Mouse (Mus musculus) embryonic fibroblast, embryonic 13.5 days (primary cell): ENCODE results near the gene Fam160a1. TPM values are rescaled to one million over a fixed set of nuclear protein-coding genes. Genes with fewer than 3 reads are reported as not detected.

Source experiments
- H3K27ac ChIP-seq: 2 replicates; pipeline ENCODE4 v1.5.1; 2012; ENCODE audit warnings: low read length, control low read depth, inconsistent platforms; ENCODE audit not compliant: insufficient read depth
- H3K4me1 ChIP-seq: 2 replicates; pipeline ENCODE4 v1.6.1; 2011; ENCODE audit warnings: low read length; ENCODE audit not compliant: control insufficient read depth, insufficient read depth
- H3K4me3 ChIP-seq: 2 replicates; pipeline ENCODE4 v1.5.1; 2011; ENCODE audit warnings: mild to moderate bottlenecking, control low read depth, low read length; ENCODE audit not compliant: insufficient read depth
- CTCF ChIP-seq: IDR thresholded peaks from 2 replicates; pipeline ENCODE4 v1.5.1; 2011; ENCODE audit warnings: mild to moderate bottlenecking, control low read depth, low read length, moderate library complexity, borderline replicate concordance; ENCODE audit not compliant: insufficient read depth
- POLR2A ChIP-seq: IDR thresholded peaks from 2 replicates; pipeline ENCODE4 v1.6.1; 2011; ENCODE audit warnings: low read depth, mild to moderate bottlenecking, control low read depth, low read length, moderate library complexity
- polyA plus RNA-seq: library from polyadenylated mRNA; stranded (reverse); fragments of >200 nt; gene quantifications from 2 replicates; pipeline ENCODE4 v1.2.4, GENCODE M21; 2011; ENCODE audit warnings: low read depth; ENCODE audit not compliant: missing spikeins, insufficient read length

The Fam160a1 gene
- polyA plus RNA-seq, 1 experiment, result 3.4 TPM

DNA sequence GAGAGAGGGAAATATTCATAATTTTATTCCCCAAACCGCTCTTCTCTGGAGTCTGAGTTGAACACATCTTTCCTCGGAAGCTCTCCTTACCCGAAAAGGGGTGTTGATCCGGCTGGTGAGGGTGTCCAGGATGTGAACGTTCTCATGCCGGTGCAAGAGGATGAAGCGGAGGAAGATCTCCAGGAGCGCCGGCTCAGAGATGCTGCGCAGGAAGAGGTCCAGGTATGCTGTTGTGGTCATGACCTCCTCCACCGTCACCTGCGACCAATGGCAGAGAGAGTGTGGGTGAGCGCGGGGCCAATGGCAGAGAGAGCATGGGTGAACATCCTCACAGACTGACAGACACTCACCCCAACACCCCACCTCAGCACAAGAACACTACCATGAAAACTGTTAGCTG is 128.8 kb downstream of the Fam160a1 start:
- no peak overlapping the region for H3K4me3 ChIP-seq
- TF ChIP-seq CTCF (no peak), POLR2A (no peak)
- no peak overlapping the region for H3K27ac ChIP-seq
- no peaks in the 10 kb centered on the region for H3K4me1 ChIP-seq

DNA sequence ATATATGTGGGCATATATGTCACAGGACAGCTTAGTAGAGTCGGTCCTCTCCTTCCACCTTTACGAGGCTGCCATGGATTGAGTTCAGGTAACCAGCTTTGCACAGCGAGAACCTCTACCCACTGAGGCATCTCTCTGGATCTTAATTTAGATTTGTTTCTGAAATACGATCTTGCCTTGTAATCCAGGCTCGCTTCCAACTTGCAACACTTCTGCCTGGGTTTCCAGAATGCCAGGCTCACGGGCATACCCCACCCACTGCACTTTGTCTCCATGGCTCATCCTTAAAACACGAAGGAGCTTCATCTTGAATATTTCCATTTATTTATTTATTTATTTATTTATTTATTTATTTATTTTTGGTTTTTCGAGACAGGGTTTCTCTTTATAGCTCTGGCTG is 131.8 kb downstream of the Fam160a1 start:
- TF ChIP-seq CTCF (no peak), POLR2A (no peak)
- no peaks in the 10 kb centered on the region for H3K4me1 ChIP-seq
- H3K27ac ChIP-seq, result no peak overlapping the region
- no peak overlapping the region for H3K4me3 ChIP-seq

GRCm38 (mm10) chr3:85683618-85684017 is 133.5 kb downstream of the Fam160a1 start:
- no peaks in the 10 kb centered on the region for H3K4me1 ChIP-seq
- H3K4me3 ChIP-seq, result no peak overlapping the region
- H3K27ac ChIP-seq, result no peak overlapping the region
- TF ChIP-seq POLR2A, result no peak
- no peak for TF ChIP-seq CTCF

GRCm38 (mm10) chr3:85681136-85681535 is 136.0 kb downstream of the Fam160a1 start:
- H3K27ac ChIP-seq, result no peak overlapping the region
- TF ChIP-seq CTCF (no peak), POLR2A (no peak)
- no peak overlapping the region for H3K4me3 ChIP-seq
- H3K4me1 ChIP-seq, result no peaks in the 10 kb centered on the region

DNA sequence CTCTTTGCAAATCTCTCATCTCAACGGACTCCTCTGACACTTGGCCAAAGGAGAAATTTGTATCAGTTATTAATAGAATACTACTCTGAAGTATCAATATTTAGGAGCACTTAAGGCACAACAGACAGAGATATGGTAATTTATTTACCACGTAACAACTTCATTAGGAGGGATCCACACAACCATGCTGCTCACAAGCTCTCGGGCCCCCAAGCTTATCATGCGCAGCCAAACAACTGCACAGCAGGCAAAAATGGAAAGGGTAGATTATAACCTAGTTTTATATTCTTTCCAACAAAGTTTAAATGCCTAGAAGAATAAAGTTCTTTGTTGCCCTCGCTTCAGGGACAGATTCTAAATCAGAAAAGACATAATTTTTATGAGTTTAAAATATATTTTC is 137.1 kb downstream of the Fam160a1 start:
- H3K27ac ChIP-seq, result no peak overlapping the region
- no peaks in the 10 kb centered on the region for H3K4me1 ChIP-seq
- TF ChIP-seq CTCF (no peak), POLR2A (no peak)
- H3K4me3 ChIP-seq, result no peak overlapping the region

DNA sequence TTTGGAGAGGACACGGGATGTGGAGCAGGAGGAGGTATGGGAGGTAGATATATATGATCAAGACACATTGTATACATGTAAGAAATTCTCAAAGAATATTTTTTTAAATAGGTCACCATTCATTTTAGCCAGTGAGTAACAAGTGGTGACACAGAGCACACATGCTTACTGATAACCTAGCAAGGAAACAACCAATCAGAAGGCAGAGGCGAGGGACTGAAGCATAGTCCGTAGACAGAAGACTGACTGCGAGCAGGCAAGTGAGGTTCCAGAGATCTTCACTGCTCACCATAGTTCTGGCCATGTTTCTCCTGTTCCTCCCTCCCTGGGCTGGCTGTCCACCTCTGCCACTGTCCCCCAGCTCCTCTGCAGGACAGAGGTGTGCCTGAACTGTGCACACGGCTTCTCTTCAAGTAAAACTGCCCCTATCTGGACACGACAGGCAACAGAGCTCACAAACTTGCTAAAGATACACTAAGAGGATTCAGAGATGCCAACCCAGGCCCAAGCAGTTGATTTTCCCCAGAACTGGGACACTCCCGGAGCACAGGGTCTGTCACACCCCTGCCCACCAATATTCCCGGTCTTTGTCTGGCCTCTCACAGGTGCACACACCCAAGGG is 137.7 kb downstream of the Fam160a1 start:
- Histone ChIP-seq H3K27ac (no peak overlapping the region), H3K4me1 (no peaks in the 10 kb centered on the region), H3K4me3 (no peak overlapping the region)
- TF ChIP-seq POLR2A (no peak), CTCF (no peak)

DNA sequence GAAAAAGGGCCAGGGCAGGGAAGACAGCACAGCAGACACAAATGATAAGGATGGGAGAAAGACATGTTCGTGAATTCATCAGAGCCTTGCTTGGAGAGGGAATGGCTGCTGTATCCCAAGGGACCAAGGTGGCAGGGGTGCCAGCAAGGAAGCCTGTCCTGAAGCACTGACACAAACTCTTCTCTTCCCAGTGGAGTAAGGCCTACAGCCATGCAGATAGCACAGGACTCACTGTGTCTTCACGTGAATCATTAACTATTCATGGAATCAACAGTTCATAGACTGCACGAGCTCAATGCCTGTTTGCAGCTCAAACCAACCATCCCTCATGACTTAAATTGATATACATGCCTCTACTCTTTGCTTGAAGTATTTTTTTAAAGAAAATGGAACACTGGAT is 139.1 kb downstream of the Fam160a1 start:
- no peak for TF ChIP-seq CTCF
- TF ChIP-seq POLR2A, result no peak

DNA sequence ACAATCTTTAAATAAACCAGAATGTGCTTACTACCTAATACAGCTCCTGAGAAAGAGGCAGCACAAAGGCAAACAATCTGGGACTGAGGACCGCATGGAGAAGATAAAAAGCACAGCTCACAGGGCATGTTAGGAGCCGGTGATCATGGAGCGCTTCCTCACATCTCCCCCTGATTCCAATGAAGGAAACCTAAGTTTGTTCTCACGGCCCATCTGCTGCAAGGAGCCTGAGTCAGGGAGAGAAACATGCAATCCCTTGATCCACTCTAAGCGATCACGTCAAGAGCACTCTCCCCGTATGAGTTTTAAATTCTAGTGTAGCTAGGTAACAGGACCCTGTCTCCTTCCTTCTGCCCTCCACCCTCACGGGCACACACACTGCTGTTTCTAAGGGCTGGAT is 140.0 kb downstream of the Fam160a1 start:
- no peak overlapping the region for H3K4me3 ChIP-seq
- no peaks in the 10 kb centered on the region for H3K4me1 ChIP-seq
- H3K27ac ChIP-seq, result no peak overlapping the region
- no peak for TF ChIP-seq CTCF
- TF ChIP-seq POLR2A, result no peak

More for the DNA sequence above, 139.1 kb downstream of the Fam160a1 start:
- Histone ChIP-seq H3K27ac (no peak overlapping the region), H3K4me1 (no peaks in the 10 kb centered on the region), H3K4me3 (no peak overlapping the region)

- TF ChIP-seq CTCF (no peak), POLR2A (no peak)
These were observed 147.2 kb downstream of the Fam160a1 start for GRCm38 (mm10) chr3:85669844-85670243.

DNA sequence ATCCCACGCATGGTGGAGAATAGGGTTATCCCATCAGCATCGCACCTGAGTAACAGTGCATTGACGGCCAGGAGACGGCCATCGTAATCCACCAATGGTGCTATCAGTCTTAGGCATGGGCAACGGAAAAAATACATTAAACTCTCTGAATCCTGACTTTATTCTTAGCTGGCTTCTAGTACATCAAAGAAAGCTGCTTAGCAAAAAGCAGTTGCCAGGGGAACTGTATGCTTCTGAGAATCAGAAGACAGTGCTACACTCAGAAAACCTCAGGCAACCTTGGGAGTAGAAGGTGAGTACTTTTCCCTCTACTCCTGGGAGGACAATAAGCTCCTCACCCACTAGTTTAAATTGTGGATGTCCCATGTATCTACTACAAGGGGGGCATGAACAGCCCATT is 149.4 kb downstream of the Fam160a1 start:
- H3K4me1 ChIP-seq, result no peaks in the 10 kb centered on the region
- no peak for TF ChIP-seq POLR2A
- TF ChIP-seq CTCF, result no peak
- H3K4me3 ChIP-seq, result no peak overlapping the region
- no peak overlapping the region for H3K27ac ChIP-seq

More at GRCm38 (mm10) chr3:85669844-85670243, 147.2 kb downstream of the Fam160a1 start:
- no peaks in the 10 kb centered on the region for H3K4me1 ChIP-seq
- H3K4me3 ChIP-seq, result no peak overlapping the region
- H3K27ac ChIP-seq, result no peak overlapping the region

DNA sequence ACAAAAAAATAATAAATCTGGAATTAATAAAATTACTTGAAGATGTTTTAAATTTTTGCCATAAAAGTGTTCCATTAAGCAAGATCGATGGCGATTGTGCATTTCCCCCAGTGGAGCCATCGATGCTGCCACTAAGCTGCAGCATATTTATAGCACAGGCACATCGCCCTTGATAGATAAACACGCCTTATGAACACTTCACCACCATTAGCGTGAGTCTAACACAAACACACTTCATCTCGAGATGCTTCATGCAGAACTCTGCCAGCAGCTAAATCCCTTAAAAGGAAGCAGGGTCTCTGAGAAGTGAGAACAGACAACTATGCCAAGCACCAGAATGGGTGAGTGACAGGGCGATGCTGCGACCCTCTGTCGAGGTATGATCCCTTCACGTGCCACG is 150.4 kb downstream of the Fam160a1 start:
- TF ChIP-seq POLR2A (no peak), CTCF (no peak)
- no peak overlapping the region for H3K27ac ChIP-seq
- no peak overlapping the region for H3K4me3 ChIP-seq
- H3K4me1 ChIP-seq, result no peaks in the 10 kb centered on the region
